9 mouse cellular contexts compared by ENCODE assay signal in genomic region chr8:107944676-107945600, GRCm38 (mm10). TPM values are rescaled to one million over a fixed set of nuclear protein-coding genes. Genes with fewer than 3 reads are reported as not detected.
A peak's percentile ranks its signal among the peaks of the same experiment; 100 is the strongest.
DNase-seq lines count a peak whose midpoint lies in the region; ATAC-seq and TF ChIP-seq lines count a peak whose summit lies in the region.
"Had no signal": no experiment of that assay in that cellular context is flagged by ENCODE, and none has a peak within 500 bp of the region (broad histone marks: within the 10 kb centered on the region; RNA-seq: fewer than 3 reads in every experiment).

No protein-coding gene starts in this region.

- peak; percentile 18 for DNase-seq in adrenal gland, postnatal 10 days
- DNase-seq in adrenal gland, adult 18-20 months (ENCODE audit: low spot score in 2 of 2), result no peak
- peak; percentile 24 for DNase-seq in right cerebral cortex, postnatal 4 days
- no peak for DNase-seq in right cerebral cortex, postnatal 14 days
- DNase-seq in stomach, postnatal 0 days (ENCODE audit: low spot score), result peak; percentile 18
- DNase-seq in left cerebral cortex, postnatal 10 days (ENCODE audit: extremely low spot score in 1 of 2, low spot score in 2 of 2), result no peak
- no peak for DNase-seq in left cerebral cortex, adult 9 months (ENCODE audit: low spot score in 2 of 2)

- peaks cover 74% of the 10 kb centered on the region for H3K4me1 ChIP-seq in limb, embryonic 13.5 days
- H3K4me1 ChIP-seq in stomach, postnatal 0 days (replicated peaks; ENCODE audit: control insufficient read depth, insufficient read depth), result no peaks in the 10 kb centered on the region

- H3K27ac ChIP-seq in limb, embryonic 13.5 days, result peak overlapping the region; percentile 85
- H3K27ac ChIP-seq in stomach, postnatal 0 days (replicated peaks), result no peak overlapping the region
- H3K27ac ChIP-seq: layer of hippocampus, adult 2 months had no signal

- H3K9me3 ChIP-seq in limb, embryonic 13.5 days, result no peaks in the 10 kb centered on the region
- H3K9me3 ChIP-seq in stomach, postnatal 0 days (ENCODE audit: control insufficient read depth, low read length), result no peaks in the 10 kb centered on the region

- no peaks in the 10 kb centered on the region for H3K36me3 ChIP-seq in limb, embryonic 13.5 days
- H3K36me3 ChIP-seq in stomach, postnatal 0 days (ENCODE audit: control insufficient read depth, insufficient read depth, low read length), result no peaks in the 10 kb centered on the region

- ATAC-seq in limb, embryonic 13.5 days (ENCODE audit: low FRiP score, low read depth), result no peak
- ATAC-seq in stomach, postnatal 0 days (ENCODE audit: low FRiP score, low TSS enrichment), result no peak

- no peak for TF ChIP-seq CTCF in stomach, postnatal 0 days (IDR thresholded peaks at IDR 0.05; ENCODE audit: low read depth)

- H3K9ac ChIP-seq in limb, embryonic 13.5 days, result peak overlapping the region; percentile 67
- 0 out of 2 replicates have a peak overlapping the region, but pooled peaks have one; percentile 8 for H3K9ac ChIP-seq in stomach, postnatal 0 days (ENCODE audit: low read length)

- WGBS in limb, embryonic 13.5 days, result 10% methylated on average over 31 of the region's 31 CpGs
- 28% methylated on average over 31 of the region's 31 CpGs for WGBS in stomach, postnatal 0 days

- peak overlapping the region; percentile 40 for H3K4me3 ChIP-seq in limb, embryonic 13.5 days
- H3K4me3 ChIP-seq in stomach, postnatal 0 days (ENCODE audit: low read depth, low read length), result peak overlapping the region; percentile 12
- H3K4me3 ChIP-seq: layer of hippocampus, adult 2 months had no signal

- peak overlapping the region; percentile 71 for H3K4me2 ChIP-seq in limb, embryonic 13.5 days (replicated peaks)
- H3K4me2 ChIP-seq in stomach, postnatal 0 days (replicated peaks; ENCODE audit: low read depth), result peak overlapping the region; percentile 48

- peaks cover 15% of the 10 kb centered on the region for H3K27me3 ChIP-seq in limb, embryonic 13.5 days
- H3K27me3 ChIP-seq in stomach, postnatal 0 days (ENCODE audit: control insufficient read depth, insufficient read depth, low read length), result no peaks in the 10 kb centered on the region

- TF ChIP-seq EP300 in stomach, postnatal 0 days (optimal IDR thresholded peaks at IDR 0.05), result no peak

- intact Hi-C loops in left cerebral cortex, postnatal 10 days (cut with DNase I), result loop anchor here (10.0 kb wide), 1 partner anchor 340 kb away; no protein-coding TSS in a partner anchor

RNA-seq across cellular contexts. Expression of gene Zfhx3, which starts 2.5 kb away (rescaled TPM):
- 10 to 100 TPM; 25.8 to 31.5 TPM for total RNA-seq in adrenal gland, postnatal 10 days (2021)
- total RNA-seq in adrenal gland, adult 18-20 months (2021), result 10 to 100 TPM; 36.9 to 38.6 TPM
- polyA plus RNA-seq in limb, embryonic 13.5 days (2015; fragmentation: Nextera tagmentation; extraction: Ambion mirVana), result 44.1 and 50.0 TPM in 2 replicates
- 4.1 and 4.6 TPM in 2 replicates for polyA plus RNA-seq in stomach, postnatal 0 days (2015; fragmentation: Nextera tagmentation; extraction: Ambion mirVana)
- 1 to 10 TPM; 3.9 to 4.4 TPM for total RNA-seq in left cerebral cortex, postnatal 10 days (2021)

Comparison
In these comparisons a context has a peak if more than half of its experiments do, and no peak if none do; other contexts are left out.
1. DNase-seq: peak in adrenal gland, postnatal 10 days (single experiment), right cerebral cortex, postnatal 4 days (single experiment) and stomach, postnatal 0 days (single experiment); none in adrenal gland, adult 18-20 months (0 of 2), right cerebral cortex, postnatal 14 days (single experiment), left cerebral cortex, postnatal 10 days (0 of 2) and left cerebral cortex, adult 9 months (0 of 2).
2. RNA of gene Zfhx3, which starts 2.5 kb away (total RNA-seq): 36.9 to 38.6 TPM in adrenal gland, adult 18-20 months and 25.8 to 31.5 TPM in adrenal gland, postnatal 10 days; 3.9 to 4.4 TPM in left cerebral cortex, postnatal 10 days; every median in the first group is over 4 times any median in the second.